Mouse (Mus musculus) CH12.LX (cell line): ENCODE measurements around the gene Hmmr. TPM values are rescaled to one million over a fixed set of nuclear protein-coding genes. Genes with fewer than 3 reads are reported as not detected.

ENCODE experiments used
- DNase-seq: peaks from one replicate; pipeline ENCODE4 v3.0.0-alpha.2; 2013; ENCODE audit errors: extremely low read depth
- H3K27ac ChIP-seq: 2 replicates; pipeline ENCODE4 v1.5.1; 2012; ENCODE audit warnings: low read depth, mild to moderate bottlenecking, control low read depth, moderate library complexity; ENCODE audit not compliant: insufficient read depth
- H3K27me3 ChIP-seq: replicated peaks from 2 replicates; pipeline ENCODE3; 2012; ENCODE audit warnings: inconsistent platforms
- H3K36me3 ChIP-seq, 2 experiments: replicated peaks in 1 of 2; 2 replicates each; pipeline versions ENCODE3 to v1.6.1; 2012; ENCODE audit warnings: inconsistent platforms in 1 of 2, low read length in 1 of 2, mild to moderate bottlenecking in 1 of 2, mixed read lengths in 1 of 2, moderate library complexity in 1 of 2; ENCODE audit not compliant: control insufficient read depth in 1 of 2, insufficient read depth in 1 of 2
- H3K4me1 ChIP-seq, 2 experiments: 2 replicates each; pipeline ENCODE4 v1.6.1; 2012; ENCODE audit warnings: inconsistent platforms in 1 of 2, moderate library complexity in 1 of 2; ENCODE audit not compliant: insufficient read depth in 2 of 2, control insufficient read depth in 1 of 2
- H3K4me2 ChIP-seq: 2 replicates; pipeline ENCODE4 v1.6.1; 2012; ENCODE audit warnings: low read depth, mild to moderate bottlenecking, control low read depth; ENCODE audit not compliant: poor library complexity, insufficient read depth, severe bottlenecking
- H3K4me3 ChIP-seq, 3 experiments: fragments of 150-350 bp in 1 of 3; sonication (generic) in 1 of 3; replicated peaks in 1 of 3; 2 replicates each; pipeline versions ENCODE3 to v1.5.1; 2011 to 2012; ENCODE audit warnings: low read depth in 2 of 3, low read length in 2 of 3, mild to moderate bottlenecking in 2 of 3, moderate library complexity in 2 of 3, control low read depth in 1 of 3, improper control_type of control experiment in 1 of 3, inconsistent platforms in 1 of 3, mixed read lengths in 1 of 3; ENCODE audit not compliant: poor library complexity in 1 of 3
- H3K79me2 ChIP-seq: replicated peaks from 2 replicates; pipeline ENCODE4 v1.6.1; 2012; ENCODE audit warnings: mild to moderate bottlenecking, moderate library complexity; ENCODE audit not compliant: control insufficient read depth, poor library complexity, insufficient read depth, severe bottlenecking; ENCODE audit errors: extremely low read depth
- H3K9ac ChIP-seq: 2 replicates; pipeline ENCODE4 v1.6.1; 2012; ENCODE audit warnings: low read depth, mild to moderate bottlenecking, control low read depth, moderate library complexity; ENCODE audit not compliant: insufficient read depth
- H3K9me3 ChIP-seq: replicated peaks from 2 replicates; pipeline ENCODE3; 2012; ENCODE audit warnings: low read length, inconsistent platforms, mixed read lengths
- BHLHE40 ChIP-seq: IDR thresholded peaks from 2 replicates; pipeline ENCODE4 v1.6.1; 2011; ENCODE audit warnings: mild to moderate bottlenecking, low read depth, low read length, improper control_type of control experiment
- CHD2 ChIP-seq: IDR thresholded peaks from 2 replicates; pipeline ENCODE4 v1.6.1; 2011; ENCODE audit warnings: low read length, improper control_type of control experiment
- CTCF ChIP-seq, 2 experiments: IDR thresholded peaks in 1 of 2; conservative IDR thresholded peaks in 1 of 2; 2 replicates each; pipeline ENCODE4 v1.5.1; 2011 to 2012; ENCODE audit warnings: low read depth in 2 of 2, low read length in 2 of 2, improper control_type of control experiment in 1 of 2, inconsistent platforms in 1 of 2, mild to moderate bottlenecking in 1 of 2, moderate library complexity in 1 of 2
- E2F4 ChIP-seq: IDR thresholded peaks from 2 replicates; pipeline ENCODE4 v1.6.1; 2011; ENCODE audit warnings: low read depth, low read length, improper control_type of control experiment; ENCODE audit not compliant: insufficient replicate concordance
- ELF1 ChIP-seq: IDR thresholded peaks from 2 replicates; pipeline ENCODE4 v1.6.1; 2014; ENCODE audit warnings: low read depth, mild to moderate bottlenecking, inconsistent platforms, low read length, improper control_type of control experiment
- EP300 ChIP-seq: IDR thresholded peaks from 2 replicates; pipeline ENCODE4 v1.6.1; 2011; ENCODE audit warnings: low read length, improper control_type of control experiment
- ETS1 ChIP-seq: conservative IDR thresholded peaks from 2 replicates; pipeline ENCODE4 v1.6.1; 2012; ENCODE audit warnings: low read depth, mild to moderate bottlenecking, inconsistent platforms, low read length, improper control_type of control experiment, moderate library complexity
- GABPA ChIP-seq: IDR thresholded peaks from 2 replicates; pipeline ENCODE4 v1.6.1; 2012; ENCODE audit warnings: low read depth, low read length, improper control_type of control experiment, inconsistent platforms; ENCODE audit not compliant: insufficient replicate concordance
- JUN ChIP-seq: IDR thresholded peaks from 2 replicates; pipeline ENCODE4 v1.6.1; 2011; ENCODE audit warnings: low read depth, mild to moderate bottlenecking, low read length, improper control_type of control experiment, moderate library complexity; ENCODE audit not compliant: insufficient read depth
- JUND ChIP-seq: conservative IDR thresholded peaks from 2 replicates; pipeline ENCODE4 v1.6.1; 2011; ENCODE audit warnings: low read depth, low read length, improper control_type of control experiment
- MAX ChIP-seq: IDR thresholded peaks from 2 replicates; pipeline ENCODE4 v1.6.1; 2011; ENCODE audit warnings: low read length, improper control_type of control experiment
- MAZ ChIP-seq: IDR thresholded peaks from 2 replicates; pipeline ENCODE4 v1.6.1; 2012; ENCODE audit warnings: low read depth, mild to moderate bottlenecking, inconsistent platforms, low read length, improper control_type of control experiment, moderate library complexity
- MEF2A ChIP-seq: IDR thresholded peaks from 2 replicates; pipeline ENCODE4 v1.6.1; 2014; ENCODE audit warnings: low read depth, mild to moderate bottlenecking, inconsistent platforms, low read length, improper control_type of control experiment, borderline replicate concordance
- MXI1 ChIP-seq: IDR thresholded peaks from 2 replicates; pipeline ENCODE4 v1.6.1; 2011; ENCODE audit warnings: mild to moderate bottlenecking, low read depth, low read length, improper control_type of control experiment
- NELFE ChIP-seq: IDR thresholded peaks from 2 replicates; pipeline ENCODE4 v1.6.1; 2011; ENCODE audit warnings: low read depth, low read length, improper control_type of control experiment
- PAX5 ChIP-seq: IDR thresholded peaks from 2 replicates; pipeline ENCODE4 v1.6.1; 2012; ENCODE audit warnings: low read length, inconsistent platforms, mixed read lengths
- POLR2A ChIP-seq: IDR thresholded peaks from 2 replicates; pipeline ENCODE4 v1.6.1; 2011; ENCODE audit warnings: low read depth, mild to moderate bottlenecking, improper control_type of control experiment, low read length
- RAD21 ChIP-seq: IDR thresholded peaks from 2 replicates; pipeline ENCODE4 v1.6.1; 2011; ENCODE audit warnings: low read depth, mild to moderate bottlenecking, low read length, improper control_type of control experiment, moderate library complexity
- RCOR1 ChIP-seq: conservative IDR thresholded peaks from 2 replicates; pipeline ENCODE4 v1.6.1; 2012; ENCODE audit warnings: low read depth, mild to moderate bottlenecking, inconsistent platforms, low read length, improper control_type of control experiment
- SIN3A ChIP-seq: IDR thresholded peaks from 2 replicates; pipeline ENCODE4 v1.6.1; 2012; ENCODE audit warnings: low read length, improper control_type of control experiment, inconsistent platforms
- TBP ChIP-seq: conservative IDR thresholded peaks from 2 replicates; pipeline ENCODE4 v1.6.1; 2011; ENCODE audit warnings: low read depth, low read length, improper control_type of control experiment
- TCF12 ChIP-seq: IDR thresholded peaks from 2 replicates; pipeline ENCODE4 v1.6.1; 2014; ENCODE audit warnings: low read depth, mild to moderate bottlenecking, inconsistent platforms, low read length, improper control_type of control experiment
- UBTF ChIP-seq: IDR thresholded peaks from 2 replicates; pipeline ENCODE4 v1.6.1; 2012; ENCODE audit warnings: low read depth, mild to moderate bottlenecking, inconsistent platforms, low read length, improper control_type of control experiment, moderate library complexity
- USF2 ChIP-seq: conservative IDR thresholded peaks from 2 replicates; pipeline ENCODE4 v1.6.1; 2011; ENCODE audit warnings: low read depth, low read length, improper control_type of control experiment
- ZMIZ1 ChIP-seq: IDR thresholded peaks from 2 replicates; pipeline ENCODE4 v1.6.1; 2012; ENCODE audit warnings: low read depth, mild to moderate bottlenecking, inconsistent platforms, low read length, improper control_type of control experiment
- dilution Hi-C: fragments of 300-500 bp; cut with MboI; formaldehyde crosslinking; loops from 2 replicates; pipeline ENCODE4 v1.14.3; 2020; ENCODE audit warnings: low sequenced_read_pairs; ENCODE audit not compliant: extremely low pct_unique_long_range_greater_than_20kb, extremely low pct_ligation_motif_present
- in situ Hi-C: fragments of 300-500 bp; cut with MboI; formaldehyde crosslinking; loops from 3 replicates; pipeline ENCODE4 v1.14.3; 2019; ENCODE audit warnings: low sequenced_read_pairs, low pct_ligation_motif_present, low pct_unique_long_range_greater_than_20kb, mixed read lengths
- polyA plus RNA-seq: library from polyadenylated mRNA; unstranded; fragments of >175 nt; gene quantifications from 2 replicates; pipeline ENCODE4 v1.2.1, GENCODE M21; 2012; ENCODE audit warnings: low read depth; ENCODE audit not compliant: insufficient read length
- total RNA-seq, 2 experiments: library from RNA; depleted of rRNA; stranded (reverse); fragments of 300-350 nt in 1 of 2; fragments of >200 nt in 1 of 2; gene quantifications; 2 replicates each; pipeline ENCODE4 v1.2.3; 2012 to 2014

The Hmmr gene
- total and polyA plus RNA-seq, 3 experiments, result 64.2 to 109 (median 64.3) TPM

DNA sequence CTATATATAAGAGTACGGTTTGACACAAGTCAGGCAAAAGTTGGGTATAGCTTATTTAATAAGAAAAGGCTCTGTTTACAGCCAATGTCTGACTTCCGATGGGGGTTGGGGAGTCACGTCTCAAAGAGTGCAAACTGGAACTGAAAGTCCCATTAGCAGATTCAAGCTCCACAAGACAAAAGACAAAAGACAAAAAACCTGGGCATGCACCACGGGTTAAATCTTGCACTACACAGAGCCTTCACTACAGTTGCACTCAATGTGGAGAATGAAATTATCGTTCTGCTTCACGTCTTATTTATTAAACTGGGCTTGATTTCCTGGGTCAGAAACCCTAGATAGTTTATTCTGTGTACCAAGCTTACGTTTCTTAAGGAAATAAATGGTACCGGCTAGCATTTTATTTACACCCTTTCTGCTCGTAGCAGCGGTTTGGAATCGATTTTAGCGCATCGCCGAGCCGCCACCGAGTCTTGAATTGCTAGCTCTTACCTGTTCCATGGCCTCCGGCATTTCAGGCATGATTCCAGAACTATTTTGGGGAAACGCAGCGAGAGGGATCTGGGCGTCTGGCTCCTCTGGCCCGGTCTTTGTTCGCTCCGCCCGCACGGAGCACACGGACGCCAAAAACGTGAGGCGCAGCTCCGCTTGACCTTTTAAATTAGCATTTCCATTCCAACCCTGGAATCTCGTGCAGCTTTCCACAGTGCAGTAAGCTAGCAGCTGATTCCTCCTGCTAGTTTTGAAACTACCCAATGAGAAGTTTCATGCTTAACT is 38.7 kb downstream of the Hmmr start (continued):
- TF ChIP-seq USF2, result no peak
- peak; percentile 83 for TF ChIP-seq MXI1
- no peak for TF ChIP-seq JUND
- TF ChIP-seq TBP, result peak; percentile 91
- TF ChIP-seq TCF12, result peak; percentile 61
- peak; percentile 70 for TF ChIP-seq MAX
- TF ChIP-seq RCOR1, result 0 out of 2 replicates have a peak, but pooled peaks have one; percentile 15
- peak; percentile 96 for TF ChIP-seq SIN3A
- peak; percentile 71 for TF ChIP-seq EP300
- TF ChIP-seq, all 38 proteins: peak for 20

DNA sequence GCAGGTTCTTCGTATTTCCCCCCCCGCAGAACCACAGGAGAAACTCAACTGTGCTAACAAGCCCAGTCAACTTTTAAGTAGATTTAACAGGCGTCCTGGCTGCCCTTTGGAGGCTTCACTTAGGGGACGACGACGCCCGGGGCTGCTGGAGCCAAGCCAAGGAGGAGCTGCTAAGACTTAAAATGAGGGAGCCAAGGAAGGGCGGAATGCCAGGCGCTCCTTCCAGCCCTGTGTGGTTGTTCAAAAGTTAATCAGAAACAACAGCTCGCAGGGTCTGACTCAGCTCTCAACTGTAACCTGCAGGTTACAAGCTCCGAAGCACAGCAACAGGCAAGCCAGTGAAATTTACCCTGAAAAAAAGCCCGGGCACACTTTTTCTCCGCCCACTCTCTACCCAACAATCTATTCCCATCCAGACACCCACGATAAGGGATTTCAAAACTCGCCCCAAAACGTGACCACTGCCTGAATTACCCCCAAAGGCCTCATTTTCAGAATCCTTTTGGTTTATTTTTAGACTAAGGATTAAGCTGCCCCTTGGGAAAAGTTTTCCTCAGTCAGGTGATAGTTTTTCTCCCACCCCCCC is 39.8 kb downstream of the Hmmr start:
- no peaks in the 10 kb centered on the region for H3K9me3 ChIP-seq
- TF ChIP-seq BHLHE40, result peak; percentile 85
- TF ChIP-seq MEF2A, result no peak
- 0 out of 2 replicates have a peak, but pooled peaks have one; percentile 6 for TF ChIP-seq MAZ
- no peak for TF ChIP-seq NELFE
- H3K4me2 ChIP-seq, result peak overlapping the region; percentile 88
- no peaks in the 10 kb centered on the region for H3K27me3 ChIP-seq
- DNase-seq, result peak; percentile 60
- H3K4me1 ChIP-seq, result peaks cover 7 to 20% of the 10 kb centered on the region in 2 experiments
- peak overlapping the region; percentile 81 for H3K27ac ChIP-seq
- in situ Hi-C loops, result loop anchor here (10.0 kb wide), 1 partner anchor 61 kb away; the partner anchor contains the start of gene Ccng1
- dilution Hi-C loops, result no loop called here
- H3K9ac ChIP-seq, result peak overlapping the region; percentile 79
- H3K79me2 ChIP-seq, result peaks cover 33% of the 10 kb centered on the region
- H3K36me3 ChIP-seq, result peaks cover 0 to 17% of the 10 kb centered on the region in 2 experiments
- H3K4me3 ChIP-seq, result peak overlapping the region; percentile 54 to 93 (median 84)

DNA sequence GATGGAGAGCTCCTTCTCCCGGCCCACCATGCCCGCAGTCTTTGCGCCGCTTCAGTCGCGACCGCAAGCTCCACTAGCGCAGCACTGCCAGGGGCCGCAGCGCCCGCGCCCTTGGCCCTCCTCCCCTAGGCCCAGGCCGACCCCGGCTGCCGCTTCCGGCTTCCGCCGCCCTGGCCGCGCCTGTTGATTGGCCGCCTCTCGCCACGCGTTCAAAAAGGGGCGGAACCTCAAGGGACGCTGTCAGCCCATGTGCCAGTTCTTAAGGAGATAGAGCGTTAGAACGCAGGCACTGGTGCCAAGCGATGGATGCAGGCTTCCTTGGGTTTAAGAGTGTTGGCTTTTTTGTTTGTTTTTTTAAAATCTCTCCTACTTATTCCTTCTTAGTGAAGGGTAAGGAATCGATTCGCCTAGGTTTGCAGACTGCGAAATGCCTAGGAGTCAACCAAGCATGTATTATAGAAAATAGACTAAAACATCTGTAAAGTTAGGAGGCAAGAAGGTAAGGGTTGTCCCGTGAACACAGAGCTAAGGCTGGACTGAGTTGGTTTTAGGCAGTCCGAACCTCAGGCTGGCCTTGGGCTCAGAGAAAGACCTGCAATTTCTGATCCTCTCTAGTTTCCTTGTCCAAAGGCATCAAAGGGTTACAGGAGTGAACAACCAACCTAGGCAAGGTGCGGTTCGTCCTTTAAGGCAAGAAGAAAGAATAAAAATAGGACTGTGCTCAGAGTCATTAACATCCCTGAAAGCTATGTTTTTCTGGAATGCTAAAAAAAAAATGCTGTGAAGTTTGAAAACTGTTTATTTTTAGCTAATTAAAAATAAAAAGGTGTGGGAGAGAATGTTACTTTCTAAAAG is 40.5 kb downstream of the Hmmr start:
- Histone ChIP-seq H3K27me3 (no peaks in the 10 kb centered on the region), H3K36me3 (peaks cover 5 to 22% of the 10 kb centered on the region in 2 experiments), H3K4me3 (peak overlapping the region; percentile 85 to 93 (median 89)), H3K9ac (peak overlapping the region; percentile 88), H3K4me1 (peaks cover 7 to 20% of the 10 kb centered on the region in 2 experiments), H3K4me2 (peak overlapping the region; percentile 88), H3K9me3 (no peaks in the 10 kb centered on the region), H3K79me2 (peaks cover 39% of the 10 kb centered on the region), H3K27ac (peak overlapping the region; percentile 67)
- in situ Hi-C loops (loop anchor here (10.0 kb wide), 1 partner anchor 62 kb away; the partner anchor contains the start of gene Ccng1), dilution Hi-C loops (no loop called here)
- peak; percentile 97 for DNase-seq
- TF ChIP-seq RAD21 (no peak), RCOR1 (no peak), SIN3A (peak; percentile 95), GABPA (no peak), UBTF (peak; percentile 81; the same call in 1 of the 2 replicates), CHD2 (peak; percentile 48; the same call in 1 of the 2 replicates), E2F4 (no peak), CTCF (conservative IDR thresholded peaks at IDR 0.05 in 1 of 2, IDR thresholded peaks at IDR 0.05 in 1 of 2; ENCODE audit: low read depth in 2 of 2, low read length in 2 of 2) (no peak), MAZ (no peak), POLR2A (peak; percentile 93), ETS1 (no peak), ELF1 (peak; percentile 99), PAX5 (no peak), USF2 (peak; percentile 58), TCF12 (peak; percentile 85), ZMIZ1 (peak; percentile 74; the same call in 1 of the 2 replicates), JUND (no peak), JUN (no peak)
